ENCODE assay signal across 16 mouse cellular contexts in the genomic region with DNA sequence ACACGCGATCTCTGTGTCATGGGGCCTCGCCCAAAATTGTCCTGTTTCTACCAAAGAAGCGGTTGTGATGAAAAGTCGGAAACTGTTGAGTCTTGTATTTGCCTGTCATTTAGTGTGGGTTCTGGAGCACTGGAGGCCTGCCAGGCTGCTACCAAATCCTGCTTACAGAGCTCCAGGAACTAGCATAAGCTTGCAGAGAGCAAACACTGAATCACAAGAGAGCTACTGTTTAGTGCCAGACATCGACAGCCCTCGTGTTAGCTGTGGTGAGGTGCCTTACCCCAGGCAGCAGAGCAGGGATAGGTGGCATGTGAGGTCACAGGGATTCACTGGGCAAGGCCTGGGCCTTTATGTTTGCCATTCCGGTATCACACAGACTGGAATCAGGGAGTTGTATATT. TPM values are rescaled to one million over a fixed set of nuclear protein-coding genes. Genes with fewer than 3 reads are reported as not detected.
DNase-seq lines count a peak whose midpoint lies in the region; ATAC-seq and TF ChIP-seq lines count a peak whose summit lies in the region.
"Had no signal": no experiment of that assay in that cellular context is flagged by ENCODE, and none has a peak within 500 bp of the region (broad histone marks: within the 10 kb centered on the region; RNA-seq: fewer than 3 reads in every experiment).

No protein-coding gene starts in this region.

- H3K9me3 ChIP-seq in lung, embryonic 14.5 days (ENCODE audit: low read depth, low read length): no peaks in the 10 kb centered on the region
- no peaks in the 10 kb centered on the region for H3K9me3 ChIP-seq in intestine, postnatal 0 days (ENCODE audit: control insufficient read depth)
- no peaks in the 10 kb centered on the region for H3K9me3 ChIP-seq in hindbrain, embryonic 12.5 days (replicated peaks)
- H3K9me3 ChIP-seq: heart, embryonic 13.5 days had no signal

- no peak for TF ChIP-seq CTCF in lung, embryonic 14.5 days (IDR thresholded peaks at IDR 0.05; ENCODE audit: low read depth)
- TF ChIP-seq CTCF in brain, embryonic 14.5 days (IDR thresholded peaks at IDR 0.05; ENCODE audit: borderline replicate concordance, extremely low read depth, insufficient read depth, insufficient read length): no peak
- no peak for TF ChIP-seq CTCF in intestine, postnatal 0 days (IDR thresholded peaks at IDR 0.05; ENCODE audit: low read depth)

- H3K36me3 ChIP-seq in lung, embryonic 14.5 days (ENCODE audit: insufficient read depth): no peaks in the 10 kb centered on the region
- no peaks in the 10 kb centered on the region for H3K36me3 ChIP-seq in intestine, postnatal 0 days (ENCODE audit: control insufficient read depth, insufficient read depth)
- H3K36me3 ChIP-seq in hindbrain, embryonic 12.5 days: no peaks in the 10 kb centered on the region
- H3K36me3 ChIP-seq: heart, embryonic 13.5 days had no signal

- no peak overlapping the region for H3K4me2 ChIP-seq in lung, embryonic 14.5 days
- H3K4me2 ChIP-seq in intestine, postnatal 0 days (replicated peaks; ENCODE audit: low read depth): no peak overlapping the region
- H3K4me2 ChIP-seq in hindbrain, embryonic 12.5 days (replicated peaks): no peak overlapping the region
- H3K4me2 ChIP-seq: heart, embryonic 13.5 days had no signal

- 65% methylated on average over 8 of the region's 8 CpGs for WGBS in lung, embryonic 14.5 days
- WGBS in intestine, postnatal 0 days: 70% methylated on average over 8 of the region's 8 CpGs
- 82% methylated on average over 8 of the region's 8 CpGs for WGBS in hindbrain, embryonic 12.5 days

- H3K4me1 ChIP-seq in lung, embryonic 14.5 days (ENCODE audit: insufficient read depth): no peaks in the 10 kb centered on the region
- H3K4me1 ChIP-seq in intestine, postnatal 0 days (replicated peaks; ENCODE audit: control insufficient read depth, insufficient read depth, low read length): no peaks in the 10 kb centered on the region
- H3K4me1 ChIP-seq in hindbrain, embryonic 12.5 days: no peaks in the 10 kb centered on the region
- H3K4me1 ChIP-seq: heart, embryonic 13.5 days had no signal

- TF ChIP-seq POLR2A in brain, embryonic 14.5 days (IDR thresholded peaks at IDR 0.05; ENCODE audit: borderline replicate concordance, extremely low read depth, insufficient read depth, insufficient read length, poor library complexity, severe bottlenecking): no peak

- peak; percentile 38 for DNase-seq in lung, embryonic 14.5 days
- DNase-seq in lung, adult 18-20 months: no peak
- peak; percentile 32 for DNase-seq in brain, embryonic 14.5 days (ENCODE audit: low read depth)
- DNase-seq in left cerebral cortex, postnatal 14 days (ENCODE audit: low spot score in 2 of 2): peak; percentile 40 to 44
- DNase-seq in cerebellum, postnatal 25 days: no peak
- DNase-seq: adrenal gland, adult 2 months; gastrocnemius, postnatal 14 days; kidney, postnatal 14 days; spleen, adult 18-20 months had no signal

- ATAC-seq in lung, embryonic 14.5 days (ENCODE audit: insufficient read depth): peak; percentile 62; the same call in 1 of the 2 replicates
- ATAC-seq in intestine, postnatal 0 days: peak; percentile 37; the same call in 1 of the 2 replicates
- no peak for ATAC-seq in hindbrain, embryonic 12.5 days (ENCODE audit: low FRiP score)
- ATAC-seq: CD4-positive, CD25-positive, alpha-beta regulatory T cell, adult 4 months; hindbrain, postnatal 0 days; Patski had no signal

- intact Hi-C loops in left cerebral cortex, postnatal 14 days (cut with DNase I): no loop called here

- no peak overlapping the region for H3K9ac ChIP-seq in lung, embryonic 14.5 days
- no peak overlapping the region for H3K9ac ChIP-seq in intestine, postnatal 0 days (ENCODE audit: low read depth, low read length)
- H3K9ac ChIP-seq in hindbrain, embryonic 12.5 days: no peak overlapping the region
- H3K9ac ChIP-seq: heart, embryonic 13.5 days had no signal

- H3K27ac ChIP-seq in lung, embryonic 14.5 days (ENCODE audit: low read depth): no peak overlapping the region
- H3K27ac ChIP-seq in intestine, postnatal 0 days (ENCODE audit: low read depth, low read length): no peak overlapping the region
- no peak overlapping the region for H3K27ac ChIP-seq in hindbrain, embryonic 12.5 days
- H3K27ac ChIP-seq: heart, embryonic 13.5 days; hindbrain, postnatal 0 days had no signal

- H3K4me3 ChIP-seq in lung, embryonic 14.5 days (ENCODE audit: low read depth, low read length): no peak overlapping the region
- H3K4me3 ChIP-seq in intestine, postnatal 0 days (ENCODE audit: low read depth, low read length): no peak overlapping the region
- no peak overlapping the region for H3K4me3 ChIP-seq in hindbrain, embryonic 12.5 days
- H3K4me3 ChIP-seq: heart, embryonic 13.5 days had no signal

- H3K27me3 ChIP-seq in lung, embryonic 14.5 days (ENCODE audit: insufficient read depth, low read length): no peaks in the 10 kb centered on the region
- H3K27me3 ChIP-seq in intestine, postnatal 0 days (replicated peaks; ENCODE audit: control insufficient read depth, insufficient read depth, low read length): no peaks in the 10 kb centered on the region
- no peaks in the 10 kb centered on the region for H3K27me3 ChIP-seq in hindbrain, embryonic 12.5 days
- H3K27me3 ChIP-seq: heart, embryonic 13.5 days; Patski had no signal

RNA-seq across cellular contexts. Expression of a gene that starts 22.7 kb away (rescaled TPM):
- polyA plus RNA-seq in lung, embryonic 14.5 days (2014; fragmentation: Nextera tagmentation; extraction: Ambion mirVana): 13.9 and 16.4 TPM in 2 replicates
- polyA plus RNA-seq in brain, embryonic 14.5 days (2012; rRNA removed): 7.5 and 10.9 TPM in 2 replicates
- polyA plus RNA-seq in intestine, postnatal 0 days (2015; fragmentation: Nextera tagmentation; extraction: Ambion mirVana): 40.4 and 55.2 TPM in 2 replicates
- 10 to 100 TPM; 34.8 to 36.2 TPM for total RNA-seq in left cerebral cortex, postnatal 14 days (2021)
- 6.5 and 11.6 TPM in 2 replicates for polyA plus RNA-seq in hindbrain, embryonic 12.5 days (2016; fragmentation: Nextera tagmentation; extraction: Ambion mirVana)
- total RNA-seq: megakaryocyte-erythroid progenitor cell, adult 5-6 weeks had no signal

Comparison
In these comparisons a context has a peak if more than half of its experiments do, and no peak if none do; other contexts are left out.
1. DNase-seq: peak in lung, embryonic 14.5 days (single experiment), brain, embryonic 14.5 days (single experiment) and left cerebral cortex, postnatal 14 days (2 of 2); none in lung, adult 18-20 months (0 of 2) and cerebellum, postnatal 25 days (0 of 2).